ENCODE assay signal across 13 mouse cellular contexts in genomic region chr4:89128937-89129277, GRCm38 (mm10). TPM values are rescaled to one million over a fixed set of nuclear protein-coding genes. Genes with fewer than 3 reads are reported as not detected.
DNase-seq lines count a peak whose midpoint lies in the region; ATAC-seq and TF ChIP-seq lines count a peak whose summit lies in the region.
"Had no signal": no experiment of that assay in that cellular context is flagged by ENCODE, and none has a peak within 500 bp of the region (broad histone marks: within the 10 kb centered on the region; RNA-seq: fewer than 3 reads in every experiment).

No protein-coding gene starts in this region.

- ATAC-seq in midbrain, embryonic 15.5 days (replicated peaks), result peak; percentile 64; the same call in 1 of the 2 replicates
- no peak for ATAC-seq in midbrain, embryonic 14.5 days (ENCODE audit: low FRiP score, low TSS enrichment)
- ATAC-seq in intestine, embryonic 16.5 days, result no peak
- no peak for ATAC-seq in liver, embryonic 14.5 days (ENCODE audit: insufficient read depth)
- ATAC-seq in stomach, embryonic 16.5 days (ENCODE audit: insufficient read depth, low FRiP score), result no peak

- H3K4me3 ChIP-seq in midbrain, embryonic 15.5 days, result no peak overlapping the region
- H3K4me3 ChIP-seq in midbrain, embryonic 14.5 days (replicated peaks; ENCODE audit: low read depth, low read length), result no peak overlapping the region
- H3K4me3 ChIP-seq in intestine, embryonic 16.5 days (ENCODE audit: low read length), result no peak overlapping the region
- H3K4me3 ChIP-seq in liver, embryonic 14.5 days (ENCODE audit: insufficient read depth in 1 of 2, low read depth in 2 of 2, low read length in 2 of 2), result no peak overlapping the region
- H3K4me3 ChIP-seq in stomach, embryonic 16.5 days (replicated peaks; ENCODE audit: low read length), result no peak overlapping the region
- H3K4me3 ChIP-seq: embryonic facial prominence, embryonic 13.5 days; forebrain, embryonic 13.5 days; kidney, embryonic 15.5 days; limb, embryonic 15.5 days had no signal

- H3K27me3 ChIP-seq in midbrain, embryonic 15.5 days (replicated peaks), result no peaks in the 10 kb centered on the region
- H3K27me3 ChIP-seq in midbrain, embryonic 14.5 days (ENCODE audit: control insufficient read depth, insufficient read depth, low read length), result no peaks in the 10 kb centered on the region
- H3K27me3 ChIP-seq in intestine, embryonic 16.5 days (replicated peaks; ENCODE audit: control insufficient read depth, insufficient read depth, low read length), result no peaks in the 10 kb centered on the region
- no peaks in the 10 kb centered on the region for H3K27me3 ChIP-seq in liver, embryonic 14.5 days (ENCODE audit: control insufficient read depth, insufficient read depth, low read length)
- H3K27me3 ChIP-seq in stomach, embryonic 16.5 days (ENCODE audit: control insufficient read depth, insufficient read depth, low read length), result no peaks in the 10 kb centered on the region
- H3K27me3 ChIP-seq: limb, embryonic 15.5 days had no signal

- H3K36me3 ChIP-seq in midbrain, embryonic 15.5 days (replicated peaks), result no peaks in the 10 kb centered on the region
- H3K36me3 ChIP-seq in midbrain, embryonic 14.5 days (ENCODE audit: control insufficient read depth, insufficient read depth, low read length), result no peaks in the 10 kb centered on the region
- no peaks in the 10 kb centered on the region for H3K36me3 ChIP-seq in intestine, embryonic 16.5 days (ENCODE audit: control insufficient read depth, insufficient read depth, low read length)
- no peaks in the 10 kb centered on the region for H3K36me3 ChIP-seq in liver, embryonic 14.5 days (replicated peaks; ENCODE audit: control insufficient read depth, insufficient read depth, low read depth)
- no peaks in the 10 kb centered on the region for H3K36me3 ChIP-seq in stomach, embryonic 16.5 days (ENCODE audit: control insufficient read depth, insufficient read depth, low read length)
- H3K36me3 ChIP-seq: embryonic facial prominence, embryonic 13.5 days; heart, embryonic 10.5 days; kidney, embryonic 15.5 days; limb, embryonic 15.5 days had no signal

- DNase-seq in midbrain, embryonic 14.5 days, result no peak
- DNase-seq in liver, embryonic 14.5 days (ENCODE audit: low read depth in 3 of 3, low spot score in 3 of 3), result no peak
- no peak for DNase-seq in kidney, postnatal 36 days
- DNase-seq in adrenal gland, adult 2 months, result no peak

- H3K9ac ChIP-seq in midbrain, embryonic 15.5 days, result no peak overlapping the region
- no peak overlapping the region for H3K9ac ChIP-seq in midbrain, embryonic 14.5 days (replicated peaks; ENCODE audit: low read length)
- no peak overlapping the region for H3K9ac ChIP-seq in intestine, embryonic 16.5 days (ENCODE audit: low read depth, low read length)
- no peak overlapping the region for H3K9ac ChIP-seq in liver, embryonic 14.5 days (replicated peaks)
- no peak overlapping the region for H3K9ac ChIP-seq in stomach, embryonic 16.5 days (ENCODE audit: low read length)
- H3K9ac ChIP-seq: embryonic facial prominence, embryonic 13.5 days; forebrain, embryonic 13.5 days; hindbrain, embryonic 14.5 days; kidney, embryonic 15.5 days; limb, embryonic 15.5 days had no signal

- no peak for TF ChIP-seq EP300 in liver, embryonic 14.5 days (IDR thresholded peaks at IDR 0.05; ENCODE audit: low read depth)

- H3K27ac ChIP-seq in midbrain, embryonic 15.5 days, result no peak overlapping the region
- no peak overlapping the region for H3K27ac ChIP-seq in midbrain, embryonic 14.5 days (replicated peaks; ENCODE audit: low read depth, low read length)
- no peak overlapping the region for H3K27ac ChIP-seq in intestine, embryonic 16.5 days (ENCODE audit: low read length)
- H3K27ac ChIP-seq in liver, embryonic 14.5 days, result no peak overlapping the region; the same call in 1 of the 2 replicates
- peak overlapping the region; percentile 84 for H3K27ac ChIP-seq in stomach, embryonic 16.5 days (ENCODE audit: low read length)
- H3K27ac ChIP-seq: embryonic facial prominence, embryonic 13.5 days; forebrain, embryonic 13.5 days; hindbrain, embryonic 14.5 days; limb, embryonic 15.5 days had no signal

- H3K9me3 ChIP-seq in midbrain, embryonic 15.5 days, result no peaks in the 10 kb centered on the region
- no peaks in the 10 kb centered on the region for H3K9me3 ChIP-seq in midbrain, embryonic 14.5 days (ENCODE audit: control insufficient read depth, low read length)
- H3K9me3 ChIP-seq in intestine, embryonic 16.5 days (ENCODE audit: control insufficient read depth, low read length), result no peaks in the 10 kb centered on the region
- no peaks in the 10 kb centered on the region for H3K9me3 ChIP-seq in liver, embryonic 14.5 days (ENCODE audit: control insufficient read depth, low read length)
- no peaks in the 10 kb centered on the region for H3K9me3 ChIP-seq in stomach, embryonic 16.5 days (replicated peaks; ENCODE audit: control insufficient read depth, low read length)
- H3K9me3 ChIP-seq: embryonic facial prominence, embryonic 13.5 days; forebrain, embryonic 13.5 days; heart, embryonic 10.5 days; kidney, embryonic 15.5 days; limb, embryonic 15.5 days had no signal

- no peak overlapping the region for H3K4me2 ChIP-seq in midbrain, embryonic 15.5 days
- no peak overlapping the region for H3K4me2 ChIP-seq in midbrain, embryonic 14.5 days (ENCODE audit: low read length)
- peak overlapping the region; percentile 36; the same call in 1 of the 2 replicates for H3K4me2 ChIP-seq in intestine, embryonic 16.5 days (ENCODE audit: low read depth, low read length)
- H3K4me2 ChIP-seq in liver, embryonic 14.5 days (ENCODE audit: low read depth), result peak overlapping the region; percentile 28
- H3K4me2 ChIP-seq in stomach, embryonic 16.5 days (ENCODE audit: low read depth, low read length), result peak overlapping the region; percentile 43

- H3K4me1 ChIP-seq in midbrain, embryonic 15.5 days, result no peaks in the 10 kb centered on the region
- H3K4me1 ChIP-seq in midbrain, embryonic 14.5 days (ENCODE audit: control insufficient read depth, insufficient read depth, low read length), result no peaks in the 10 kb centered on the region
- H3K4me1 ChIP-seq in intestine, embryonic 16.5 days (ENCODE audit: control insufficient read depth, insufficient read depth, low read length), result no peaks in the 10 kb centered on the region
- H3K4me1 ChIP-seq in liver, embryonic 14.5 days (replicated peaks; ENCODE audit: control insufficient read depth in 2 of 2, insufficient read depth in 2 of 2, low read length in 1 of 2), result peaks cover 0 to 13% of the 10 kb centered on the region in 2 experiments; a peak in 3 of 4 replicates
- peaks cover 4% of the 10 kb centered on the region; the same call in 1 of the 2 replicates for H3K4me1 ChIP-seq in stomach, embryonic 16.5 days (ENCODE audit: control insufficient read depth, insufficient read depth, low read length)
- H3K4me1 ChIP-seq: forebrain, embryonic 13.5 days had no signal

- no peak for TF ChIP-seq CTCF in liver, embryonic 14.5 days (IDR thresholded peaks at IDR 0.05; ENCODE audit: low read depth)

- 77% methylated on average over 5 of the region's 5 CpGs for WGBS in midbrain, embryonic 15.5 days
- WGBS in midbrain, embryonic 14.5 days, result 78% methylated on average over 5 of the region's 5 CpGs
- WGBS in intestine, embryonic 16.5 days, result 54% methylated on average over 5 of the region's 5 CpGs
- 50% methylated on average over 5 of the region's 5 CpGs for WGBS in liver, embryonic 14.5 days (ENCODE audit: insufficient replicate concordance)
- 44% methylated on average over 5 of the region's 5 CpGs for WGBS in stomach, embryonic 16.5 days

RNA-seq across cellular contexts. Expression of gene Mtap, which starts 8.0 kb away (rescaled TPM):
- 18.0 and 18.3 TPM in 2 replicates for polyA plus RNA-seq in midbrain, embryonic 15.5 days (2015; fragmentation: Nextera tagmentation; extraction: Ambion mirVana)
- polyA plus RNA-seq in midbrain, embryonic 14.5 days (2014; fragmentation: Nextera tagmentation; extraction: Ambion mirVana), result 13.9 and 23.2 TPM in 2 replicates
- 44.4 and 49.1 TPM in 2 replicates for polyA plus RNA-seq in intestine, embryonic 16.5 days (2015; fragmentation: Nextera tagmentation; extraction: Ambion mirVana)
- polyA plus RNA-seq in liver, embryonic 14.5 days (2012; rRNA removed), result 6.2 and 9.8 TPM in 2 replicates
- polyA plus RNA-seq in liver, embryonic 14.5 days (2014; fragmentation: Nextera tagmentation; extraction: Ambion mirVana), result 20.4 and 22.0 TPM in 2 replicates
- 52.3 and 53.8 TPM in 2 replicates for polyA plus RNA-seq in stomach, embryonic 16.5 days (2015; fragmentation: Nextera tagmentation; extraction: Ambion mirVana)
- total RNA-seq in adrenal gland, adult 2 months (2021), result 10 to 100 TPM; 41.9 to 46.2 TPM
- 3.0 and 3.7 TPM in 2 replicates for polyA plus RNA-seq in adrenal gland, adult 2 months (2012; rRNA removed)

Comparison
In these comparisons a context has a peak if more than half of its experiments do, and no peak if none do; other contexts are left out.
1. H3K4me2 ChIP-seq: peak in intestine, embryonic 16.5 days (single experiment), liver, embryonic 14.5 days (single experiment) and stomach, embryonic 16.5 days (single experiment); none in midbrain, embryonic 15.5 days (single experiment) and midbrain, embryonic 14.5 days (single experiment).